Mouse (Mus musculus) effector memory CD4-positive, alpha-beta T cell, adult 7 months (primary cell): ENCODE data around the gene Fap. TPM values are rescaled to one million over a fixed set of nuclear protein-coding genes. Genes with fewer than 3 reads are reported as not detected.

Experiments used
- polyA plus RNA-seq: library from polyadenylated mRNA; unstranded; fragments of 100-300 nt; shearing (Covaris generic); gene quantifications from one replicate; pipeline ENCODE4 v1.2.1, GENCODE M21; 2017

The Fap gene
- 0.49 TPM for polyA plus RNA-seq

GRCm38 (mm10) chr2:62573753-62574159 is at the start of gene Fap:
Gene Fap, minus strand, starts transcription at chr2:62574075.

GRCm38 (mm10) chr2:62483550-62483949 is 90.3 kb downstream of the Fap start, which contains the start of gene Gcg:
Gene Gcg, minus strand, starts transcription at chr2:62483650.

Other genes with a start within 250 kb of the Fap start
- 64.3 TPM for gene Dpp4, start 161.8 kb downstream of the Fap start, polyA plus RNA-seq
- gene Gcg, start 90.4 kb downstream of the Fap start, polyA plus RNA-seq = not detected
- gene Ifih1, start 72.2 kb upstream of the Fap start, polyA plus RNA-seq = 14.6 TPM
- 15.4 TPM for gene Gca, start 90.2 kb upstream of the Fap start, polyA plus RNA-seq